Mouse (Mus musculus): ENCODE measurements around the gene Tlx2. TPM values are rescaled to one million over a fixed set of nuclear protein-coding genes. Genes with fewer than 3 reads are reported as not detected.
A peak's percentile ranks its signal among the peaks of the same experiment; 100 is the strongest.

The Tlx2 gene
- polyA plus RNA-seq, 1 experiment: not detected

DNA sequence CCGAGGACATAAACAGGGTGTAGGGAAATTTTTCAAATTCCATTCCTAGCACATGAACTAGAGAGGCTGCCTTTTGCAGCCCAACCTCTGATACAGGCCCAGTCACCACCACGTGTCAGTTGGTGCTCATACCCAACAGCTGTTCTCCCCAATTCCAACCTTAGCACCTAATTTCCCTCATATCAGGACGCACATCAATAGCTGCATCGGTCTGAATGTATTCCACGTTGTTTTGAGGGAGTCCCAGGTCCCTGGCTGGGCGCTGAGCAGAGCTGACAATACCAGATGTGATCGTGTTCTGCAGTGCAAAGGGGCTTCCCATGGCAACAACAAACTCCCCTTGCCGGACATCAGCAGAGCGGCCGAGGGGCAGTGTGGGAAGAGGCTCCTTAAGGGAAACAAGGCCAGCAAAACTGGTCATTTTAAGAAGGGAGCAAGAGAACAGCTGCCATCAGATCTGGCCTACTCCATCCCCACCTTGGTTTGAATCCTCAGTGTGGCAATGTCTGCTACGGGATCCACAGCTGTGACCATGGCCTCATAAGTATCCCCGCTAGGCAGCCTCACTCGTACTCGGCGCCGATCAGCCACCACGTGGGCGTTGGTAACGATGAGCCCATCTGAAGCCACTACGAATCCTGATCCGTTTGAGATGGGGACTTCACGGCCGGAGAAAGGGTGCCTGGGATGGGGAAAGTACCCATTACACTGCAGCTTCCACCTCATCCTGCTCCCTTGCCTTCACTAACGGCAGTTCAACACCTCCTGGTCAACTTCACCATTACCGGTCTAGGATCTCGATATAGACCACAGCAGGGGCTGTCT, 16.7 kb downstream of the Tlx2 start:
- 3% methylated on average over 26 of the region's 26 CpGs for WGBS
- Histone ChIP-seq H3K27ac (ENCODE audit: insufficient read depth, low read depth, low read length) (no peak overlapping the region), H3K4me3 (ENCODE audit: insufficient read depth, low read depth, low read length) (peak overlapping the region; percentile 82), H3K4me1 (ENCODE audit: control insufficient read depth, insufficient read depth, low read length) (peaks cover 20% of the 10 kb centered on the region)
- no peak for TF ChIP-seq POLR2A (IDR thresholded peaks at IDR 0.05; ENCODE audit: insufficient read depth, low read depth, low read length)
- no peak for TF ChIP-seq CTCF (IDR thresholded peaks at IDR 0.05; ENCODE audit: insufficient read depth, low read depth, low read length)

DNA sequence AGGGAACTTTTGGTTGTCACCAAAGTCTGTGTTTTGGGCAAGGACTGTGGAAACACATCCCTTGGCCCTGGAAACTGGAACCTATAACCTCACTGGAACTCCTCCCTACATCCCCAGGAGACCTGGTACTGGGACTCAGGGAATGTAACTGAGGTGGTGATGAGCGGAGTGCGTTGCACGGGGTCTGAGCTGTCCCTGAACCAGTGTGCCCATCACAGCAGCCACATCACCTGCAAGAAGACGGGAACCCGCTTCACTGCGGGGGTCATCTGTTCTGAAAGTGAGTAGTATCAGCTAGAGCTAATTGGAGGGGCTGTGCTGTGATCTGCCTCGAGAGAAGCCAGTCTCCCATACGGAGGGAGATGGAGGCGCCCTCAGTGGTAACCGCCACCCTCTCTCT, 20.7 kb downstream of the Tlx2 start:
- TF ChIP-seq CTCF (IDR thresholded peaks at IDR 0.05; ENCODE audit: insufficient read depth, low read depth, low read length): no peak
- TF ChIP-seq POLR2A (IDR thresholded peaks at IDR 0.05; ENCODE audit: insufficient read depth, low read depth, low read length): no peak
- H3K27ac ChIP-seq (ENCODE audit: insufficient read depth, low read depth, low read length): no peak overlapping the region
- no peak overlapping the region for H3K4me3 ChIP-seq (ENCODE audit: insufficient read depth, low read depth, low read length)
- H3K4me1 ChIP-seq (ENCODE audit: control insufficient read depth, insufficient read depth, low read length): peaks cover 11% of the 10 kb centered on the region; the same call in 1 of the 2 replicates
- 72% methylated on average over 10 of the region's 10 CpGs for WGBS

DNA sequence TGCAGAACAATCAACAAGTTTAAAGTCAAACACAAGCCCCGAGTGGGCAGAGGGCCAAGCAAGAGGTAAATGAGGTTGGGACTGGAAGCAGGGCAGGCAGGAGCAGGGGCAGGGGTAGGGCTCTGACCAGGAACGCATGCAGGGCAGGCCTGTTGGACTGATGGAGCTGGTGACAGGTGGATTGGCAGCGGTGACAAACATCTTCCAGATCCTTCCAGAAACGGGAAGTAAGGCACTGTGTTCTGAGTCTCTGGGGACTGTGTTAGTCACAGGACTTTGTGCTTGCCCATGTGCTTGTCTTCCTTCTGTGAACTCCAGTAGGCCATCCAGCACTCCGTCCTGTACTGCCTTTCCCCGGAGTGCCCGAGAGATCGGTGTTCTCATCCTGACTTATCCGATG, 25.4 kb downstream of the Tlx2 start:
- H3K4me1 ChIP-seq (ENCODE audit: control insufficient read depth, insufficient read depth, low read length): no peaks in the 10 kb centered on the region
- H3K4me3 ChIP-seq (ENCODE audit: insufficient read depth, low read depth, low read length): no peak overlapping the region
- 75% methylated on average over 9 of the region's 9 CpGs for WGBS
- H3K27ac ChIP-seq (ENCODE audit: insufficient read depth, low read depth, low read length): no peak overlapping the region
- no peak for TF ChIP-seq CTCF (IDR thresholded peaks at IDR 0.05; ENCODE audit: insufficient read depth, low read depth, low read length)
- TF ChIP-seq POLR2A (IDR thresholded peaks at IDR 0.05; ENCODE audit: insufficient read depth, low read depth, low read length): no peak

GRCm38 (mm10) chr6:83043993-83044392, 26.1 kb downstream of the Tlx2 start:
- no peak overlapping the region for H3K27ac ChIP-seq (ENCODE audit: insufficient read depth, low read depth, low read length)
- no peak overlapping the region for H3K4me3 ChIP-seq (ENCODE audit: insufficient read depth, low read depth, low read length)
- TF ChIP-seq CTCF (IDR thresholded peaks at IDR 0.05; ENCODE audit: insufficient read depth, low read depth, low read length) (no peak), POLR2A (IDR thresholded peaks at IDR 0.05; ENCODE audit: insufficient read depth, low read depth, low read length) (no peak)
- 92% methylated on average over 5 of the region's 5 CpGs for whole genome bisulfite sequencing
- no peaks in the 10 kb centered on the region for H3K4me1 ChIP-seq (ENCODE audit: control insufficient read depth, insufficient read depth, low read length)

DNA sequence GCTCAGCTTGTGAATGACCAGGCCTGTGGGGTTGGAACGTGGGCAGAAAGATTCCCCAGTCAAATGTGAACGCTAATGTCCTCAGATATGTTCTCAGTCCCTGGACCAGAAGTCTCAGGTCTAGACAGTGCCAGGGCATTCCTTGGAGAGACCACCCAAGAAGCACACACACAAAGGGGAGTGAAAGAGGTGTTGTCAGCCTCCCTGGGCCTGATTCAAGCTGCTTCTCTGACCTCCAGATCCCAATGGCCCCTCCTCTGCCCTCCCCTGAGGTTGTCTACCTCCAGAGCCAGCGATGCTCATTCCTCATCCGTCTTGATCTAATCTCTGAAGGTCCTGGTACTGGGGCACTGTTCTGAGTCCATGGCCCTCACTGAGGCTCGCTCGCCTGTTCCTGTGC, 26.5 kb downstream of the Tlx2 start:
- Histone ChIP-seq H3K27ac (ENCODE audit: insufficient read depth, low read depth, low read length) (no peak overlapping the region), H3K4me1 (ENCODE audit: control insufficient read depth, insufficient read depth, low read length) (peaks cover 3% of the 10 kb centered on the region), H3K4me3 (ENCODE audit: insufficient read depth, low read depth, low read length) (no peak overlapping the region)
- 77% methylated on average over 6 of the region's 6 CpGs for whole genome bisulfite sequencing
- TF ChIP-seq POLR2A (IDR thresholded peaks at IDR 0.05; ENCODE audit: insufficient read depth, low read depth, low read length) (no peak), CTCF (IDR thresholded peaks at IDR 0.05; ENCODE audit: insufficient read depth, low read depth, low read length) (no peak)

GRCm38 (mm10) chr6:83040601-83041000, 29.5 kb downstream of the Tlx2 start:
- H3K4me1 ChIP-seq (ENCODE audit: control insufficient read depth, insufficient read depth, low read length): peaks cover 9% of the 10 kb centered on the region
- TF ChIP-seq CTCF (IDR thresholded peaks at IDR 0.05; ENCODE audit: insufficient read depth, low read depth, low read length): no peak
- no peak for TF ChIP-seq POLR2A (IDR thresholded peaks at IDR 0.05; ENCODE audit: insufficient read depth, low read depth, low read length)
- no peak overlapping the region for H3K4me3 ChIP-seq (ENCODE audit: insufficient read depth, low read depth, low read length)
- no peak overlapping the region for H3K27ac ChIP-seq (ENCODE audit: insufficient read depth, low read depth, low read length)
- 86% methylated on average over 5 of the region's 5 CpGs for WGBS

DNA sequence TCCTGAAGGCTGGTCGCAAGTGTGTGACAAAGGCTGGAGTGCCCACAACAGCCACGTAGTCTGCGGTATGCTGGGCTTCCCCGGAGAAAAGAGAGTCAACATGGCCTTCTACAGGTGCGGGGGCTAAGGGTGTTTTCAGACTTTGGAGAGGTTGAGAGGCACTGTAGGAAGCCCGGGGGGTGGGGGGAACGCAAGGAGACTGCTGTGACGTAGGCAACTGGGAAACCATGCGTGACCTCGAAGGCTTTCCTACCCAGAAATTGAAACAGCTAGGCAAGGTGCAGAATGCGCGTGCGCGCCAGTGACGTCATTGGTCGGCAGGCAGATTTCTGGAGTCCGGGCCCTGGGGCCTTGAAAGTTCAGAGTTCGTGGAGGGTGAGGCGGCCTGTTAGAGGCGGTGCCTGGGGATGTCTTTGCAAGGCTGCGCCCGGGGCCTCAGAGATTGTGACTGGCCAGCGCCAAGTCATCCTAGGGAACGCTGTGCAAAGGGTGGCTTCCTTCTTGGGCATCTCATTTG, 31.5 kb downstream of the Tlx2 start:
- peaks cover 14% of the 10 kb centered on the region for H3K4me1 ChIP-seq (ENCODE audit: control insufficient read depth, insufficient read depth, low read length)
- peak overlapping the region; percentile 28 for H3K4me3 ChIP-seq (ENCODE audit: insufficient read depth, low read depth, low read length)
- TF ChIP-seq POLR2A (IDR thresholded peaks at IDR 0.05; ENCODE audit: insufficient read depth, low read depth, low read length): no peak
- no peak for TF ChIP-seq CTCF (IDR thresholded peaks at IDR 0.05; ENCODE audit: insufficient read depth, low read depth, low read length)
- no peak overlapping the region for H3K27ac ChIP-seq (ENCODE audit: insufficient read depth, low read depth, low read length)
- 17% methylated on average over 24 of the region's 24 CpGs for WGBS

- Histone ChIP-seq H3K4me1 (ENCODE audit: control insufficient read depth, insufficient read depth, low read length) (peaks cover 25% of the 10 kb centered on the region), H3K4me3 (ENCODE audit: insufficient read depth, low read depth, low read length) (no peak overlapping the region), H3K27ac (ENCODE audit: insufficient read depth, low read depth, low read length) (no peak overlapping the region)
- WGBS: 89% methylated on average over 8 of the region's 8 CpGs
- no peak for TF ChIP-seq CTCF (IDR thresholded peaks at IDR 0.05; ENCODE audit: insufficient read depth, low read depth, low read length)
- TF ChIP-seq POLR2A (IDR thresholded peaks at IDR 0.05; ENCODE audit: insufficient read depth, low read depth, low read length): no peak
These were observed 32.9 kb downstream of the Tlx2 start for GRCm38 (mm10) chr6:83037188-83037587.

DNA sequence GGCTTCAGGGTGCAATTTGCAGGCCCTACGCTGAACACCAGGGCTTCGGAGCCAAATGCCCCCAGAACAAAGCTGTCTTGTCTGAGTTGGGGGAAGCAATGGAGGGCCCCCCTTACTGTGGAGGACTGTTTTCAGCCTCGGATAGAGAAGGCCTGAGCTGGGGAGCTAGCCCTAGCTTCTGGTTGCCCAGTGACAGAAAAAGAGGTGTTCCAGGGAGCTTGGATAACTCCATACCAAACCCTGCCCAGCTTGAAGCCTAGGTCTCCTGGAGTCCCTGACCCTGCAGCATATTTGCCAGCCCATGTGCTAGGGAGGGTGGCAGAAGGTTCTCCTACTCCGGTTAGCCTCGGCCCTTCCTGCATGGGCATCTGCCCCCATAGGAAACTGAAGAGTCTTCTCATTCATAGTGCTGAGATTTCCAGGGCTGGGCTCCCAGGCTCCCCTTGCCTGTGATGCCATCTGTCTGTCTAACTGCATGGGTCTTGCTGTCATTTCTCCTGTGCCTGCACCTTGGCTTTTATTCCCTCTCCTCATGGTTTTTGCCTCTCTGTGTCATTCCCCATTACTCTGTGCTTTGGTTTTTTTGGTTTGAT, 35.5 kb downstream of the Tlx2 start:
- no peak overlapping the region for H3K27ac ChIP-seq (ENCODE audit: insufficient read depth, low read depth, low read length)
- no peak for TF ChIP-seq CTCF (IDR thresholded peaks at IDR 0.05; ENCODE audit: insufficient read depth, low read depth, low read length)
- TF ChIP-seq POLR2A (IDR thresholded peaks at IDR 0.05; ENCODE audit: insufficient read depth, low read depth, low read length): no peak
- WGBS: 42% methylated on average over 5 of the region's 5 CpGs
- H3K4me1 ChIP-seq (ENCODE audit: control insufficient read depth, insufficient read depth, low read length): peaks cover 25% of the 10 kb centered on the region
- H3K4me3 ChIP-seq (ENCODE audit: insufficient read depth, low read depth, low read length): peak overlapping the region; percentile 35; the same call in 1 of the 2 replicates
